Mouse (Mus musculus) kidney, adult 2 months (tissue): ENCODE data around the gene Rel.

Source experiments
- CTCF ChIP-seq: fragments of 200-500 bp; conservative IDR thresholded peaks from 2 replicates; pipeline ENCODE4 v1.5.1; 2011; ENCODE audit warnings: low read depth, mild to moderate bottlenecking, control low read depth, low read length, moderate library complexity, mixed read lengths; ENCODE audit not compliant: insufficient read depth, insufficient read length
- POLR2A ChIP-seq: fragments of 200-500 bp; IDR thresholded peaks from one replicate; pipeline ENCODE4 v1.6.1; 2011; ENCODE audit warnings: low read depth, low read length, control low read depth

DNA sequence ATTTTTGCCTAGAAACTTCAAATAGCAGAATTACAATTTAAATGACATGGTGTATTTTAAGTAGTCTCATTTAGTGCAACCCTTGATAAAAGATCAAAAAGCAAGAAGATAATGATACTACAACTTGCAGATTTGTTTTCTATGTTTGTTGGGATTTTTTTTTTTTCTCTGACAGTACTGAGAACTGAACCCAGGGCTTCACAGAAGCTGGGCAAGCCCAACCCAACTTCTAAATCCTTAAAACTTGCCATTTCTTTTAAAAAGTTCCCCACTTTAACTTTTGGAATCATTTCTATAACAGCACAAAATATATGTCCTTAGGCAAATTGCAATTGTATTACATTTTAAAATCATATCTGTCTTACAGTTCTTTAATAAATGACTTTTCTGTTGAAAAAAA, 1.7 kb downstream of the Rel start:
- TF ChIP-seq CTCF: no peak
- no peak for TF ChIP-seq POLR2A
